Mouse (Mus musculus): ENCODE measurements around the gene Kremen1. TPM values are rescaled to one million over a fixed set of nuclear protein-coding genes. Genes with fewer than 3 reads are reported as not detected.

Kremen1 gene
- polyA plus RNA-seq, 1 experiment: 13.4 TPM

GRCm38 (mm10) chr11:5239706-5240690, 21.4 kb downstream of the Kremen1 start:
- TF ChIP-seq CTCF (IDR thresholded peaks at IDR 0.05; ENCODE audit: low read depth, low read length) (no peak), POLR2A (IDR thresholded peaks at IDR 0.05; ENCODE audit: borderline replicate concordance, low read depth, low read length) (no peak)
- H3K4me3 ChIP-seq (ENCODE audit: insufficient read depth, low read length): no peak overlapping the region
- H3K27ac ChIP-seq (ENCODE audit: insufficient read depth, low read depth, low read length): no peak overlapping the region
- no peaks in the 10 kb centered on the region for H3K4me1 ChIP-seq (ENCODE audit: control insufficient read depth, insufficient read depth, low read length)

GRCm38 (mm10) chr11:5219910-5220447, 41.4 kb downstream of the Kremen1 start:
- no peak overlapping the region for H3K4me3 ChIP-seq (ENCODE audit: insufficient read depth, low read length)
- peaks cover 3% of the 10 kb centered on the region; the same call in 1 of the 2 replicates for H3K4me1 ChIP-seq (ENCODE audit: control insufficient read depth, insufficient read depth, low read length)
- H3K27ac ChIP-seq (ENCODE audit: insufficient read depth, low read depth, low read length): no peak overlapping the region
- no peak for TF ChIP-seq POLR2A (IDR thresholded peaks at IDR 0.05; ENCODE audit: borderline replicate concordance, low read depth, low read length)
- no peak for TF ChIP-seq CTCF (IDR thresholded peaks at IDR 0.05; ENCODE audit: low read depth, low read length)

GRCm38 (mm10) chr11:5219371-5219770, 42.0 kb downstream of the Kremen1 start:
- Histone ChIP-seq H3K4me3 (ENCODE audit: insufficient read depth, low read length) (no peak overlapping the region), H3K27ac (ENCODE audit: insufficient read depth, low read depth, low read length) (no peak overlapping the region), H3K4me1 (ENCODE audit: control insufficient read depth, insufficient read depth, low read length) (peaks cover 3% of the 10 kb centered on the region; the same call in 1 of the 2 replicates)
- no peak for TF ChIP-seq POLR2A (IDR thresholded peaks at IDR 0.05; ENCODE audit: borderline replicate concordance, low read depth, low read length)
- no peak for TF ChIP-seq CTCF (IDR thresholded peaks at IDR 0.05; ENCODE audit: low read depth, low read length)

- Histone ChIP-seq H3K4me3 (ENCODE audit: insufficient read depth, low read length) (no peak overlapping the region), H3K4me1 (ENCODE audit: control insufficient read depth, insufficient read depth, low read length) (peaks cover 3% of the 10 kb centered on the region; the same call in 1 of the 2 replicates), H3K27ac (ENCODE audit: insufficient read depth, low read depth, low read length) (no peak overlapping the region)
- TF ChIP-seq POLR2A (IDR thresholded peaks at IDR 0.05; ENCODE audit: borderline replicate concordance, low read depth, low read length): no peak
- no peak for TF ChIP-seq CTCF (IDR thresholded peaks at IDR 0.05; ENCODE audit: low read depth, low read length)
Measured at GRCm38 (mm10) chr11:5215401-5216187, 45.8 kb downstream of the Kremen1 start.

GRCm38 (mm10) chr11:5214483-5215040, 46.8 kb downstream of the Kremen1 start:
- H3K4me1 ChIP-seq (ENCODE audit: control insufficient read depth, insufficient read depth, low read length): peaks cover 3% of the 10 kb centered on the region; the same call in 1 of the 2 replicates
- no peak overlapping the region for H3K4me3 ChIP-seq (ENCODE audit: insufficient read depth, low read length)
- H3K27ac ChIP-seq (ENCODE audit: insufficient read depth, low read depth, low read length): no peak overlapping the region
- TF ChIP-seq CTCF (IDR thresholded peaks at IDR 0.05; ENCODE audit: low read depth, low read length): no peak

- no peak for TF ChIP-seq POLR2A (IDR thresholded peaks at IDR 0.05; ENCODE audit: borderline replicate concordance, low read depth, low read length)
- TF ChIP-seq CTCF (IDR thresholded peaks at IDR 0.05; ENCODE audit: low read depth, low read length): no peak
- Histone ChIP-seq H3K4me3 (ENCODE audit: insufficient read depth, low read length) (no peak overlapping the region), H3K27ac (ENCODE audit: insufficient read depth, low read depth, low read length) (no peak overlapping the region), H3K4me1 (ENCODE audit: control insufficient read depth, insufficient read depth, low read length) (no peaks in the 10 kb centered on the region)
Measured at GRCm38 (mm10) chr11:5203054-5203453, 58.3 kb downstream of the Kremen1 start.

- no peaks in the 10 kb centered on the region for H3K4me1 ChIP-seq (ENCODE audit: control insufficient read depth, insufficient read depth, low read length)
- H3K4me3 ChIP-seq (ENCODE audit: insufficient read depth, low read length): no peak overlapping the region
- no peak overlapping the region for H3K27ac ChIP-seq (ENCODE audit: insufficient read depth, low read depth, low read length)
- TF ChIP-seq POLR2A (IDR thresholded peaks at IDR 0.05; ENCODE audit: borderline replicate concordance, low read depth, low read length) (no peak), CTCF (IDR thresholded peaks at IDR 0.05; ENCODE audit: low read depth, low read length) (no peak)
Measured at GRCm38 (mm10) chr11:5201799-5202680, 59.3 kb downstream of the Kremen1 start.

GRCm38 (mm10) chr11:5199879-5200278, 61.5 kb downstream of the Kremen1 start:
- no peaks in the 10 kb centered on the region for H3K4me1 ChIP-seq (ENCODE audit: control insufficient read depth, insufficient read depth, low read length)
- TF ChIP-seq CTCF (IDR thresholded peaks at IDR 0.05; ENCODE audit: low read depth, low read length) (no peak), POLR2A (IDR thresholded peaks at IDR 0.05; ENCODE audit: borderline replicate concordance, low read depth, low read length) (no peak)
- no peak overlapping the region for H3K27ac ChIP-seq (ENCODE audit: insufficient read depth, low read depth, low read length)
- no peak overlapping the region for H3K4me3 ChIP-seq (ENCODE audit: insufficient read depth, low read length)

All from bone marrow macrophage, adult 2 months (primary cell).